Mouse (Mus musculus): ENCODE measurements at regions not wholly inside any gene's neighbourhood (a gene's known extent, or its start where the extent isn't known, plus 50 kb on each side); places are given as distances from the start of the nearest gene placed in this dataset. TPM values are rescaled to one million over a fixed set of nuclear protein-coding genes. Genes with fewer than 3 reads are reported as not detected.

DNA sequence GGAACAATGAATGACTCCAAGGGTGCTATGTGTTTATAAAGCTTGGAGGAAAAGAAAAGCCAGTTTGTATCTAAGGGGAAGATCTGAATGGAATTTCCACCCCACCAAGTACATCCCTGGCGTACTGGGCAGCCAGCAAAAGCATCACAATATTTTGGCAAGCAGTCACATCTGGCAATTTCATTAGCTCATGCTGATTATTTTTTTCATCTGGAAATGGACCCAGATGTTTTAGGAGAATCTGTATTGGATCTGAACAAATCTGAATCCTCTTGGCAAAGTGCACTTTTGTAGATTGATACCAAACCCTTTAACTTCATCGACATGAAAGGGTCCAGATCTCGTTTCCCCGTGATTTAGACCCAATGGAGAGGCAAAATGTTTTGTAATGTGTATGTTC is 207.1 kb downstream of the Epha4 start:
- H3K9me3 ChIP-seq (replicated peaks): no peaks in the 10 kb centered on the region
- DNase-seq: no peak
- no peak for ATAC-seq (ENCODE audit: low read depth)
- no peak overlapping the region for H3K9ac ChIP-seq
- H3K36me3 ChIP-seq: no peaks in the 10 kb centered on the region
- WGBS (ENCODE audit: insufficient replicate concordance): 76% methylated on average over 4 of the region's 4 CpGs
- H3K4me1 ChIP-seq (replicated peaks): no peaks in the 10 kb centered on the region
- H3K27me3 ChIP-seq: peaks cover 4% of the 10 kb centered on the region; the same call in 1 of the 2 replicates
- H3K27ac ChIP-seq: no peak overlapping the region
- H3K4me3 ChIP-seq (replicated peaks): no peak overlapping the region
- no peak overlapping the region for H3K4me2 ChIP-seq

- 50% methylated on average over 3 of the region's 3 CpGs for WGBS (ENCODE audit: insufficient replicate concordance)
- H3K36me3 ChIP-seq: no peaks in the 10 kb centered on the region
Measured at GRCm38 (mm10) chr1:77313119-77313518, 201.8 kb downstream of the Epha4 start.

GRCm38 (mm10) chr1:77315347-77315746 is 199.5 kb downstream of the Epha4 start:
- no peak for ATAC-seq (ENCODE audit: low read depth)
- Histone ChIP-seq H3K4me3 (replicated peaks) (no peak overlapping the region), H3K4me1 (replicated peaks) (no peaks in the 10 kb centered on the region), H3K27ac (no peak overlapping the region), H3K9me3 (replicated peaks) (no peaks in the 10 kb centered on the region), H3K36me3 (no peaks in the 10 kb centered on the region), H3K4me2 (no peak overlapping the region), H3K27me3 (peaks cover 4% of the 10 kb centered on the region; the same call in 1 of the 2 replicates), H3K9ac (no peak overlapping the region)
- DNase-seq: no peak
- 65% methylated on average over 3 of the region's 3 CpGs for WGBS (ENCODE audit: insufficient replicate concordance)

More at GRCm38 (mm10) chr1:77313119-77313518, 201.8 kb downstream of the Epha4 start:
- no peak for ATAC-seq (ENCODE audit: low read depth)
- no peak for DNase-seq
- peaks cover 4% of the 10 kb centered on the region; the same call in 1 of the 2 replicates for H3K27me3 ChIP-seq
- H3K4me2 ChIP-seq: no peak overlapping the region
- H3K4me1 ChIP-seq (replicated peaks): no peaks in the 10 kb centered on the region
- H3K9ac ChIP-seq: no peak overlapping the region
- H3K9me3 ChIP-seq (replicated peaks): no peaks in the 10 kb centered on the region
- H3K27ac ChIP-seq: no peak overlapping the region
- no peak overlapping the region for H3K4me3 ChIP-seq (replicated peaks)

DNA sequence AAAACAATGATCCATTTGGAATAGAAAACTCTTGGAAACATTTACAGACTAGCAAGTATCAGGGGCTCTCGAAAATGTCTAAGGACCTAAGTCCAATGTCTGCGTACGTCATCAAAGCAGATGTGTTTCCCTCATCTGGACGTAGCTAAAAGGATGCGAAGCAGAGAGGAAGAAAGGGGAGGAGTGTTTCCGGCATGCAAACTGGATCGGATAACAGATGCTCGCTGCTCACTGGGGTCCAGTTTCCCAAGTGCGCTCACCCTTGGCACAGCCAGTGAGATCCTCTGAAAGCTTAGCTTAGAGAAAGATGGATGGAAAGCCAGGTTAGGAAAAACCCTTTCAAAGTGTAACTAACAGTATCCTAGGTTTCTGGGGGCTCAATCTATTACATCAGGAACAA is 198.7 kb downstream of the Epha4 start:
- no peak for ATAC-seq (ENCODE audit: low read depth)

More for the DNA sequence above, 198.7 kb downstream of the Epha4 start:
- Histone ChIP-seq H3K36me3 (no peaks in the 10 kb centered on the region), H3K9ac (no peak overlapping the region), H3K9me3 (replicated peaks) (no peaks in the 10 kb centered on the region), H3K4me3 (replicated peaks) (no peak overlapping the region), H3K4me2 (no peak overlapping the region), H3K4me1 (replicated peaks) (no peaks in the 10 kb centered on the region), H3K27me3 (no peaks in the 10 kb centered on the region; the same call in 1 of the 2 replicates), H3K27ac (no peak overlapping the region)
- no peak for DNase-seq
- 70% methylated on average over 9 of the region's 9 CpGs for whole genome bisulfite sequencing (ENCODE audit: insufficient replicate concordance)

Small RNA genes lying in the stretch of these regions (microRNA-seq; reads per million reads assigned to microRNA genes)
- gene Mir6343: not detected

Data from liver, embryonic 13.5 days (tissue).